Mouse (Mus musculus) embryonic facial prominence, embryonic 12.5 days (tissue): ENCODE measurements at regions not wholly inside any gene's neighbourhood (a gene's known extent, or its start where the extent isn't known, plus 50 kb on each side); places are given as distances from the start of the nearest gene placed in this dataset.

Experiments used
- ATAC-seq: fragments of 200-750 bp; cut with Nextera tagmentation; 2 replicates; pipeline ENCODE4 v1.8.0; 2017; ENCODE audit not compliant: insufficient number of reproducible peaks, insufficient read depth, low FRiP score, low TSS enrichment
- H3K27ac ChIP-seq: fragments of 300-500 bp; sonication (generic); 2 replicates; pipeline ENCODE4 v1.5.1; 2016; ENCODE audit warnings: mild to moderate bottlenecking
- H3K27me3 ChIP-seq: fragments of 300-500 bp; sonication (generic); 2 replicates; pipeline ENCODE4 v1.6.1; 2016; ENCODE audit warnings: mild to moderate bottlenecking, moderate library complexity
- H3K36me3 ChIP-seq: fragments of 300-500 bp; sonication (generic); 2 replicates; pipeline ENCODE4 v1.6.1; 2016; ENCODE audit warnings: mild to moderate bottlenecking
- H3K4me1 ChIP-seq: fragments of 300-500 bp; sonication (generic); 2 replicates; pipeline ENCODE4 v1.6.1; 2016
- H3K4me2 ChIP-seq: fragments of 300-500 bp; sonication (generic); replicated peaks from 2 replicates; pipeline ENCODE4 v1.6.1; 2016; ENCODE audit warnings: mild to moderate bottlenecking, moderate library complexity
- H3K4me3 ChIP-seq: fragments of 300-500 bp; sonication (generic); 2 replicates; pipeline ENCODE4 v1.5.1; 2016; ENCODE audit warnings: mild to moderate bottlenecking
- H3K9ac ChIP-seq: fragments of 300-500 bp; sonication (generic); 2 replicates; pipeline ENCODE4 v1.6.1; 2016; ENCODE audit warnings: mild to moderate bottlenecking, moderate library complexity
- H3K9me3 ChIP-seq: fragments of 300-500 bp; sonication (generic); 2 replicates; pipeline ENCODE4 v1.6.1; 2016; ENCODE audit warnings: mild to moderate bottlenecking, moderate library complexity
- WGBS: fragments of 180-500 bp; shearing (Covaris S2); methylation state at CpG from one replicate; pipeline ENCODE4 v1.1.7; 2016; 5-methylcytosine and 5-hydroxymethylcytosine counted together

GRCm38 (mm10) chr16:87017107-87017670 is 336.8 kb upstream of the N6amt1 start:
- no peaks in the 10 kb centered on the region for H3K36me3 ChIP-seq
- no peak overlapping the region for H3K4me2 ChIP-seq
- H3K9ac ChIP-seq = no peak overlapping the region
- H3K27me3 ChIP-seq = no peaks in the 10 kb centered on the region
- WGBS = 81% methylated on average over 7 of the region's 7 CpGs
- H3K4me1 ChIP-seq = no peaks in the 10 kb centered on the region
- no peak overlapping the region for H3K27ac ChIP-seq
- no peak overlapping the region for H3K4me3 ChIP-seq
- H3K9me3 ChIP-seq = no peaks in the 10 kb centered on the region
- ATAC-seq = no peak

GRCm38 (mm10) chr16:87001579-87001978 is 352.4 kb upstream of the N6amt1 start:
- 69% methylated on average over 3 of the region's 3 CpGs for WGBS
- H3K27ac ChIP-seq = no peak overlapping the region

DNA sequence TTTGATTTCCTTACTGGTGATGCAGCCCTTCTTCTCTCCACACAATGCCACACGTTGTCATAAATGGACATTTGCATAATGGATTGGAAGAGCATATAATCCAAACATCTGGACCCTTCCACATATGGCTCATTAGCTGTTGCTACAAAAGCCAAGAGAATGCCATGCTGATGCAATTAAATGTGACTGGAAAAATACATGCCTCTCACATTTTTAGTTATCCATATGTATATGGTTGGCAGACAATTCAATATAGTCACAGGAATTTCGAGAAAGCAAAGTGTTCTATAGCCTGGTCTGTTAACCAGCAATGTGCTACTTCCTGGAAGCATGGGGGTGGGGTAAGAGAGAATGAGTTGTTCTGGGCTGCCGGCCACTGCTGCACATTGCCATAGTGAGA is 352.9 kb upstream of the N6amt1 start:
- no peak overlapping the region for H3K9ac ChIP-seq
- no peaks in the 10 kb centered on the region for H3K36me3 ChIP-seq
- 38% methylated on average over 3 of the region's 3 CpGs for WGBS
- no peak overlapping the region for H3K4me2 ChIP-seq
- ATAC-seq = no peak
- no peaks in the 10 kb centered on the region for H3K27me3 ChIP-seq
- H3K9me3 ChIP-seq = no peaks in the 10 kb centered on the region
- no peaks in the 10 kb centered on the region for H3K4me1 ChIP-seq
- no peak overlapping the region for H3K4me3 ChIP-seq
- no peak overlapping the region for H3K27ac ChIP-seq

More at GRCm38 (mm10) chr16:87001579-87001978, 352.4 kb upstream of the N6amt1 start:
- no peaks in the 10 kb centered on the region for H3K36me3 ChIP-seq
- no peak overlapping the region for H3K4me2 ChIP-seq
- ATAC-seq = no peak
- H3K9ac ChIP-seq = no peak overlapping the region
- no peaks in the 10 kb centered on the region for H3K9me3 ChIP-seq
- H3K4me3 ChIP-seq = no peak overlapping the region
- H3K27me3 ChIP-seq = no peaks in the 10 kb centered on the region
- no peaks in the 10 kb centered on the region for H3K4me1 ChIP-seq

- H3K4me2 ChIP-seq = no peak overlapping the region
- H3K4me1 ChIP-seq = no peaks in the 10 kb centered on the region
- H3K9ac ChIP-seq = no peak overlapping the region
- WGBS = 78% methylated on average over 3 of the region's 3 CpGs
- H3K4me3 ChIP-seq = no peak overlapping the region
- H3K27me3 ChIP-seq = no peaks in the 10 kb centered on the region
- no peaks in the 10 kb centered on the region for H3K36me3 ChIP-seq
- no peak overlapping the region for H3K27ac ChIP-seq
- H3K9me3 ChIP-seq = no peaks in the 10 kb centered on the region
- no peak for ATAC-seq
Measured at GRCm38 (mm10) chr16:86971691-86972090, 382.3 kb upstream of the N6amt1 start.

GRCm38 (mm10) chr16:86949681-86950080 is 404.3 kb upstream of the N6amt1 start:
- ATAC-seq = no peak
- no peaks in the 10 kb centered on the region for H3K4me1 ChIP-seq
- H3K27me3 ChIP-seq = no peaks in the 10 kb centered on the region
- H3K27ac ChIP-seq = no peak overlapping the region
- no peak overlapping the region for H3K9ac ChIP-seq
- no peaks in the 10 kb centered on the region for H3K36me3 ChIP-seq
- H3K4me2 ChIP-seq = no peak overlapping the region
- WGBS = 85% methylated on average over 6 of the region's 6 CpGs
- no peak overlapping the region for H3K4me3 ChIP-seq
- no peaks in the 10 kb centered on the region for H3K9me3 ChIP-seq

GRCm38 (mm10) chr16:86945531-86946144 is 408.3 kb upstream of the N6amt1 start:
- Histone ChIP-seq H3K27ac (no peak overlapping the region), H3K4me2 (no peak overlapping the region), H3K4me3 (no peak overlapping the region), H3K9ac (no peak overlapping the region), H3K36me3 (no peaks in the 10 kb centered on the region), H3K4me1 (no peaks in the 10 kb centered on the region), H3K27me3 (no peaks in the 10 kb centered on the region), H3K9me3 (no peaks in the 10 kb centered on the region)
- 82% methylated on average over 6 of the region's 6 CpGs for WGBS
- ATAC-seq = no peak

GRCm38 (mm10) chr16:86945058-86945457 is 408.9 kb upstream of the N6amt1 start:
- Histone ChIP-seq H3K4me1 (no peaks in the 10 kb centered on the region), H3K27me3 (no peaks in the 10 kb centered on the region), H3K36me3 (no peaks in the 10 kb centered on the region), H3K9ac (no peak overlapping the region), H3K9me3 (no peaks in the 10 kb centered on the region), H3K4me2 (no peak overlapping the region), H3K27ac (no peak overlapping the region), H3K4me3 (no peak overlapping the region)
- ATAC-seq = no peak

DNA sequence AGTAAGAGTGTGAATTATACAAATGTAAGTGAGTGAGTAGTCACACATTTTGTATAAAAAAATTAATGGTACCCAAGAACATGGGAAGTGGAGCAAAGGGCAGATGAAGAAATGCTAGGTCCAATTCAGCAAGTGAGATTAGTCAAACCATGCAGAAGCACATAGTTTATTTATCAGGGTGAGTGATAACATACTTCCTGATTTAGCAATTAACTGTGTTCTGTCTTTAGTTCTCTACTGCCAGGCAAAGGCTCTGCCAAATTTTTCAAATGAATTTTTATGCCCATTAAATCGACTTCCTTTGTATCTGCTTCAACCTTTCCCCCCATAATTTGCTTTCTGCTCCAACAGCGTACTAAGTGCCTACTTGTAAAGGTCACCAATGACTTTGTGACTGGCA is 419.0 kb upstream of the N6amt1 start:
- no peak overlapping the region for H3K27ac ChIP-seq
- H3K9me3 ChIP-seq = no peaks in the 10 kb centered on the region
- no peaks in the 10 kb centered on the region for H3K27me3 ChIP-seq
- H3K4me1 ChIP-seq = no peaks in the 10 kb centered on the region
- H3K4me2 ChIP-seq = no peak overlapping the region
- no peak overlapping the region for H3K9ac ChIP-seq
- 78% methylated on average over 2 of the region's 2 CpGs for WGBS
- no peak for ATAC-seq
- H3K4me3 ChIP-seq = no peak overlapping the region
- no peaks in the 10 kb centered on the region for H3K36me3 ChIP-seq

- no peaks in the 10 kb centered on the region for H3K27me3 ChIP-seq
- H3K36me3 ChIP-seq = no peaks in the 10 kb centered on the region
- no peak overlapping the region for H3K4me2 ChIP-seq
- H3K9me3 ChIP-seq = no peaks in the 10 kb centered on the region
- H3K9ac ChIP-seq = no peak overlapping the region
- no peak for ATAC-seq
- H3K4me3 ChIP-seq = no peak overlapping the region
- 71% methylated on average over 3 of the region's 3 CpGs for WGBS
- no peak overlapping the region for H3K27ac ChIP-seq
- no peaks in the 10 kb centered on the region for H3K4me1 ChIP-seq
Measured at GRCm38 (mm10) chr16:86932765-86933164, 421.2 kb upstream of the N6amt1 start.

- H3K4me2 ChIP-seq = no peak overlapping the region
- H3K9me3 ChIP-seq = no peaks in the 10 kb centered on the region
- H3K27me3 ChIP-seq = no peaks in the 10 kb centered on the region
- H3K4me3 ChIP-seq = no peak overlapping the region
- no peak overlapping the region for H3K9ac ChIP-seq
- ATAC-seq = no peak
- no peak overlapping the region for H3K27ac ChIP-seq
- H3K36me3 ChIP-seq = no peaks in the 10 kb centered on the region
- H3K4me1 ChIP-seq = no peaks in the 10 kb centered on the region
- 73% methylated on average over 2 of the region's 2 CpGs for WGBS
Measured at GRCm38 (mm10) chr16:86897967-86898710, 455.8 kb upstream of the N6amt1 start.

DNA sequence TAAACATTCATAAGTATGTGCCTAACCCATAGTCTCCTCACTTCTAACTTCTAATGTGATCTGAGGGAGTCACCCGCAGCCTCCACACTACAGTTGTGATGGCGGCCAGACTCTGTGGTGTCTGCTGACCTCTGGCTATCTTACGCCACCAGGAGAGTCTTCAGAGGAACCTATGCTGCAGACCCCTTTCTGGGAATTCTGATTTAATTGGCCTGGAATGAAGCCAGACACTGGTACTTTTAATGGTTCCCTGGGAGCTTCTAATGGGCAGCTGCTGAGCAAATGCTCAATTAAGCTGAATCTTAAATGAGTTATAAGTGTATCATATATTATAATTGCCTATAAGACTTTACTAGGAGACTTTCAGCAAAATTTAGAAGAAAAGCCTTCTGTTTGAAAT is 459.0 kb upstream of the N6amt1 start:
- no peaks in the 10 kb centered on the region for H3K36me3 ChIP-seq
- WGBS = 79% methylated on average over 3 of the region's 3 CpGs
- no peak for ATAC-seq

DNA sequence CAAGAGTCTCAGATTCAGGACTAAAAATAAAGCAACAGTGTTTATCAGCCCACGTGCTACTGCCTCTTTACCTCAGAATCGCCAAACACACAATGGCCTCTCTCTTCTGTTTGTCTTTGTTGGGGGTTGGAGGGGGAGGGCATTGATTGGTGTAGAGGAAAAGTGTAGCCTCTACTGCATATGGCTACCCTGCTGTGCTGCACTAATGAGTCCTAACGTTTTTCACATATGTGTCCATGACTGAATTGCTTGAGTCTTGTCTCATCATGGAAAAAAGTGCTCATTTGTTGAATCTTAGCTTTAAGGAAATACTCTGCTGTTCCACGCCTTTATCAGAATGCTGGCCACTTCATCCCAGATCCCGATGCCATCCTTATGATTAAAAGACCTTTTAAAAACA is 459.7 kb upstream of the N6amt1 start:
- Histone ChIP-seq H3K4me1 (no peaks in the 10 kb centered on the region), H3K9ac (no peak overlapping the region), H3K27ac (no peak overlapping the region), H3K27me3 (no peaks in the 10 kb centered on the region), H3K4me3 (no peak overlapping the region), H3K4me2 (no peak overlapping the region), H3K36me3 (no peaks in the 10 kb centered on the region), H3K9me3 (no peaks in the 10 kb centered on the region)
- 57% methylated on average over 5 of the region's 5 CpGs for WGBS
- ATAC-seq = no peak

More for the DNA sequence above, 459.0 kb upstream of the N6amt1 start:
- Histone ChIP-seq H3K4me3 (no peak overlapping the region), H3K9me3 (no peaks in the 10 kb centered on the region), H3K27me3 (no peaks in the 10 kb centered on the region), H3K27ac (no peak overlapping the region), H3K4me2 (no peak overlapping the region), H3K9ac (no peak overlapping the region), H3K4me1 (no peaks in the 10 kb centered on the region)
